Mouse (Mus musculus): Measurements from ENCODE around the gene Ttll3.

DNA sequence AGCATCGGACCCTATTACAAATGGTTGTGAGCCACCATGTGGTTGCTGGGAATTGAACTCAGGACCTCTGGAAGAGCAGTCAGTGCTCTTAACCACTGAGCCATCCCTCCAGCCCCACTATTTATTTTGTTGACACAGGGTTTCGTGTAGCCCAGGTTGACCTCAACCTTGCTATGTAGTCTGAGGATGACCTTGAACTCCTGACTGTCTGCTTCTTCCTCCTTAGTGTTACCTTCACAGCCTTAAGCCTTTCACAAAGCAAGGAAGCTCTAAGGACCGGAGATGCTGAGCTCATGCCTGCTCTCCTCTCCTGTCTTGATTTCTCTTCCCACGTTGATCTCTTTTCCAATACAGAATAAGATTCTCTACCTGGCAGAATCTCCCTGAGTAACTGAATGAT lies 42.2 kb upstream of the Ttll3 start:
- TF ChIP-seq ZC3H11A (IDR thresholded peaks at IDR 0.05; ENCODE audit: low read depth, low read length) = no peak
- TF ChIP-seq CTCF (IDR thresholded peaks at IDR 0.05 in 2 of 3, conservative IDR thresholded peaks at IDR 0.05 in 1 of 3; ENCODE audit: control insufficient read depth in 1 of 3, insufficient read depth in 1 of 3, low read depth in 2 of 3, low read length in 3 of 3, poor library complexity in 1 of 3, severe bottlenecking in 1 of 3) = no peak
- TF ChIP-seq POLR2A (IDR thresholded peaks at IDR 0.05; ENCODE audit: control insufficient read depth in 1 of 2, insufficient read depth in 1 of 2, low read depth in 1 of 2, low read length in 2 of 2, poor library complexity in 1 of 2) = no peak
- TF ChIP-seq NRF1 (IDR thresholded peaks at IDR 0.05; ENCODE audit: insufficient read depth, low read depth, low read length, poor library complexity, severe bottlenecking) = no peak
- TF ChIP-seq TAL1 (IDR thresholded peaks at IDR 0.05; ENCODE audit: low read length) = no peak
- TF ChIP-seq EP300 (IDR thresholded peaks at IDR 0.05; ENCODE audit: low read depth in 1 of 2, low read length in 2 of 2) = no peak
- TF ChIP-seq MAFK (IDR thresholded peaks at IDR 0.05; ENCODE audit: borderline replicate concordance, low read depth, low read length) = no peak
- TF ChIP-seq MEF2A (IDR thresholded peaks at IDR 0.05; ENCODE audit: extremely low read depth, insufficient replicate concordance, low read depth, low read length, poor library complexity, severe bottlenecking) = no peak
- TF ChIP-seq MAX (IDR thresholded peaks at IDR 0.05; ENCODE audit: low read length) = no peak
- no peak for TF ChIP-seq TCF12 (IDR thresholded peaks at IDR 0.05; ENCODE audit: low read depth, low read length)
- TF ChIP-seq ELF1 (IDR thresholded peaks at IDR 0.05; ENCODE audit: low read depth, low read length) = no peak
- no peak for TF ChIP-seq CHD2 (IDR thresholded peaks at IDR 0.05; ENCODE audit: low read length)
- no peak for TF ChIP-seq GATA1 (IDR thresholded peaks at IDR 0.05; ENCODE audit: low read depth, low read length)
